Mouse (Mus musculus) intestine, embryonic 14.5 days (tissue): ENCODE measurements around the gene Ifna4. TPM values are rescaled to one million over a fixed set of nuclear protein-coding genes. Genes with fewer than 3 reads are reported as not detected.
A peak's percentile ranks its signal among the peaks of the same experiment; 100 is the strongest.

ENCODE experiments used
- ATAC-seq: fragments of 200-750 bp; cut with Nextera tagmentation; replicated peaks from 2 replicates; pipeline ENCODE4 v1.8.0; 2017; ENCODE audit warnings: low read depth, moderate number of reproducible peaks, moderate TSS enrichment, moderate library complexity; ENCODE audit not compliant: low FRiP score, low TSS enrichment
- DNase-seq: peaks from one replicate; pipeline ENCODE4 v3.0.0-alpha.2; 2018; ENCODE audit warnings: low spot score
- H3K27ac ChIP-seq: fragments of 300-500 bp; sonication (generic); 2 replicates; pipeline ENCODE4 v1.5.1; 2014; ENCODE audit warnings: low read depth, mild to moderate bottlenecking, control low read depth
- H3K27me3 ChIP-seq: fragments of 300-500 bp; sonication (generic); replicated peaks from 2 replicates; pipeline ENCODE4 v1.6.1; 2014; ENCODE audit warnings: low read length, control low read depth; ENCODE audit not compliant: control insufficient read depth, insufficient read depth
- H3K36me3 ChIP-seq: fragments of 300-500 bp; sonication (generic); 2 replicates; pipeline ENCODE4 v1.6.1; 2014; ENCODE audit warnings: low read length, control low read depth; ENCODE audit not compliant: control insufficient read depth, insufficient read depth
- H3K4me1 ChIP-seq: fragments of 300-500 bp; sonication (generic); replicated peaks from 2 replicates; pipeline ENCODE4 v1.6.1; 2014; ENCODE audit warnings: low read length, control low read depth, mixed read lengths; ENCODE audit not compliant: control insufficient read depth, insufficient read depth
- H3K4me2 ChIP-seq: fragments of 300-500 bp; sonication (generic); 2 replicates; pipeline ENCODE4 v1.6.1; 2014; ENCODE audit warnings: low read length
- H3K4me3 ChIP-seq: fragments of 300-500 bp; sonication (generic); 2 replicates; pipeline ENCODE4 v1.5.1; 2014; ENCODE audit warnings: low read depth, low read length, control low read depth, mixed read lengths
- H3K9ac ChIP-seq: fragments of 300-500 bp; sonication (generic); 2 replicates; pipeline ENCODE4 v1.6.1; 2014; ENCODE audit warnings: mild to moderate bottlenecking, low read length
- H3K9me3 ChIP-seq: fragments of 300-500 bp; sonication (generic); 2 replicates; pipeline ENCODE4 v1.6.1; 2016; ENCODE audit warnings: low read length, control low read depth; ENCODE audit not compliant: control insufficient read depth
- WGBS: fragments of 180-500 bp; shearing (Covaris S2); extraction: QIAGEN DNeasy Blood & Tissue Kit; methylation state at CpG from one replicate; pipeline ENCODE4 v1.1.7; 2014; 5-methylcytosine and 5-hydroxymethylcytosine counted together
- polyA plus RNA-seq: library from polyadenylated mRNA; unstranded; fragments of >200 nt; fragmentation: Nextera tagmentation; extraction: Ambion mirVana; gene quantifications from 2 replicates; pipeline ENCODE4 v1.2.1, GENCODE M21; 2014

Ifna4 gene
- polyA plus RNA-seq, 1 experiment from 2014 or later = not detected

DNA sequence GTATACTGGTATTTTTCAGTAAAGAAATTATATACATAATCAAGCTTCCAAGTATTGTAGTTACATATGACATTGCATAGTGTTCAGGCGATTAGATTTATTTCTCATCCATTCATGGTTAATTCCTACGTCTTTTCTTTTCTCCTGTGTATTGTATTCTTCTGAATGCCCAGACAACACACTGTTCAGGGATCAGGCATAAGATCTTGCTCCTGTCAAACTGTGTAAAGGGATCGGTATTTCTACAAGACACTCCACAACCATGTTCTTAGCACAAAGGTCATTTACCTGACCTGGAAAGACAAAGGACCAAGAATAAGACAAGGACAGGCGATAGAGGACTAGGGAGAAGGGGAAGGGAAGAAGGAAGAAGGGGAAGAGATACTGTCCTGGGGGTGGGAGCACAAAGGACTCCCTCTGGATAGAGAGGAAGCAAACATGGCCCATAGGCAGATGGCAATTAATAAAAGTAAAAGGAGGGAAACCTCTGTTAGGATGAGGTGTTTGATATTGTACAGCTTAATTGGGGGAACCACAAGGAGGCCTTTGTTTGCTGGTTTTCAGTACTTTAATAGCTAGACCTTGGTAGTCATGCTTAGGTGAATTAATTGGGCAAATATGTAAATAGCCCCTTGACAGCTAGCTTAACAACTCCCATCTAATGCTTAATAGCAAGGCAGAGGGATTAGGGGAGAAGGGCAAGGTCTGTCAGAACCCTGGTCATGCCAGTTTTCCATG, 9.5 kb downstream of the Ifna4 start:
- no peak for DNase-seq
- no peaks in the 10 kb centered on the region for H3K4me1 ChIP-seq
- H3K36me3 ChIP-seq = no peaks in the 10 kb centered on the region
- H3K9me3 ChIP-seq = no peaks in the 10 kb centered on the region
- no peak overlapping the region for H3K9ac ChIP-seq
- 75% methylated on average over 4 of the region's 4 CpGs for WGBS
- no peak overlapping the region for H3K4me2 ChIP-seq
- H3K4me3 ChIP-seq = no peak overlapping the region
- ATAC-seq = no peak
- no peaks in the 10 kb centered on the region for H3K27me3 ChIP-seq
- no peak overlapping the region for H3K27ac ChIP-seq

GRCm38 (mm10) chr4:88859214-88859613, 17.6 kb downstream of the Ifna4 start:
- H3K4me3 ChIP-seq = no peak overlapping the region
- H3K4me2 ChIP-seq = no peak overlapping the region
- ATAC-seq = no peak
- no peak overlapping the region for H3K9ac ChIP-seq
- DNase-seq = no peak
- no peaks in the 10 kb centered on the region for H3K36me3 ChIP-seq
- H3K27me3 ChIP-seq = no peaks in the 10 kb centered on the region
- H3K9me3 ChIP-seq = no peaks in the 10 kb centered on the region
- H3K27ac ChIP-seq = no peak overlapping the region
- no peaks in the 10 kb centered on the region; the same call in 1 of the 2 replicates for H3K4me1 ChIP-seq

- Histone ChIP-seq H3K4me2 (no peak overlapping the region), H3K4me1 (no peaks in the 10 kb centered on the region; the same call in 1 of the 2 replicates), H3K27ac (no peak overlapping the region), H3K9ac (no peak overlapping the region), H3K9me3 (no peaks in the 10 kb centered on the region), H3K36me3 (no peaks in the 10 kb centered on the region), H3K27me3 (0 out of 2 replicates have a peak, but pooled peaks cover 4% of the 10 kb centered on the region), H3K4me3 (no peak overlapping the region)
- DNase-seq = no peak
- no peak for ATAC-seq
- 9% methylated on average over 7 of the region's 7 CpGs for WGBS
These were observed 21.6 kb downstream of the Ifna4 start for GRCm38 (mm10) chr4:88863309-88863708.

DNA sequence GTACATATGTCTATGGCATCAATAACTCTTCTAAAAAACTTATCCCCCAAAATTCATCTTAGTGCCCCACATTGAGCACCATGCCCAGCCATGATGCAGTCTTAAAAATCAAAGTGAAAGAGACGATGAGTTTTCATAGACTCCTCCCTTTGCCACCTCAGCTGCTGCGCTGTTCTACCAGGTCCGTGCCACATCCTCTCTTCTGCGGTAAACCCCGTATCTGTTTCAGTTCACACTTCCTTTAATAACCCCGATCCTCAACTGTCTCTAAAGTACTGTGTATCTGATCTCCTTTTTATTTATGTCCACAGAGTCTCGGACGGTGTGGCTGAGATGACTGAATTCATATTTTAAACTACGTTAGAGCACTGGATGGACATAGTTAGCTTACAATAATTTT, 22.9 kb downstream of the Ifna4 start:
- Histone ChIP-seq H3K4me3 (no peak overlapping the region), H3K9me3 (no peaks in the 10 kb centered on the region), H3K27ac (no peak overlapping the region), H3K9ac (no peak overlapping the region), H3K27me3 (0 out of 2 replicates have a peak, but pooled peaks cover 4% of the 10 kb centered on the region), H3K36me3 (no peaks in the 10 kb centered on the region), H3K4me2 (no peak overlapping the region), H3K4me1 (no peaks in the 10 kb centered on the region; the same call in 1 of the 2 replicates)
- ATAC-seq = no peak
- DNase-seq = no peak
- 61% methylated on average over 9 of the region's 9 CpGs for WGBS

DNA sequence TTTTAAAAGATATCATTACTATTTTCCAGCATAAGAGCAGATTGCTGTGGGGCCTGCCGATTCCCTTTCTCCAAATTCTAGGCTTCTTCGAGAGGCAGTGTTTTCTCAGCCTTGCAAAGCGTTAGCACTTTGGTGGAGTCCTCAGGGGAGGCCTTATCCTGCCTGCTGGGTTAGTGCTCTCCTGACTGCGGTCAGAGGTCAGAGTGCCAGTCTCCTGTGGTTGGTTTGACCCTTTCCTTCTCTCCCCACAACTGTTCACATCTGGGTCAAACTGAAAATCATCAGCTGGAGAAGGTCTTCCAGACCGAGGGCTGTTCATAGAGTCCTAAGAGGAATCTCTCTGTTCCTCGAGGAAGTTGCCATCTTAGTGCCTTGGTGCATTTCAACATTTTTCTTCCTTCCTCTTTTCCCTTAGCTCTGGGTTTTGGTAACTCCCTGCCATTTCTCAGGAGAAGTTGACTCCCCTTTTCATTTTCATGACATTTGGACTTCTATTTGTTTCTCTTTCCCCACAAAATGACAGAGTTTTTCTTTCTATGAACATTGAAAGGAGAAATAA, 23.4 kb downstream of the Ifna4 start:
- 0 out of 2 replicates have a peak, but pooled peaks cover 4% of the 10 kb centered on the region for H3K27me3 ChIP-seq
- 54% methylated on average over 6 of the region's 6 CpGs for WGBS
- no peak overlapping the region for H3K27ac ChIP-seq
- no peaks in the 10 kb centered on the region; the same call in 1 of the 2 replicates for H3K4me1 ChIP-seq
- H3K36me3 ChIP-seq = no peaks in the 10 kb centered on the region
- DNase-seq = no peak
- no peak overlapping the region for H3K9ac ChIP-seq
- no peak overlapping the region for H3K4me2 ChIP-seq
- no peaks in the 10 kb centered on the region for H3K9me3 ChIP-seq
- no peak for ATAC-seq
- no peak overlapping the region for H3K4me3 ChIP-seq

DNA sequence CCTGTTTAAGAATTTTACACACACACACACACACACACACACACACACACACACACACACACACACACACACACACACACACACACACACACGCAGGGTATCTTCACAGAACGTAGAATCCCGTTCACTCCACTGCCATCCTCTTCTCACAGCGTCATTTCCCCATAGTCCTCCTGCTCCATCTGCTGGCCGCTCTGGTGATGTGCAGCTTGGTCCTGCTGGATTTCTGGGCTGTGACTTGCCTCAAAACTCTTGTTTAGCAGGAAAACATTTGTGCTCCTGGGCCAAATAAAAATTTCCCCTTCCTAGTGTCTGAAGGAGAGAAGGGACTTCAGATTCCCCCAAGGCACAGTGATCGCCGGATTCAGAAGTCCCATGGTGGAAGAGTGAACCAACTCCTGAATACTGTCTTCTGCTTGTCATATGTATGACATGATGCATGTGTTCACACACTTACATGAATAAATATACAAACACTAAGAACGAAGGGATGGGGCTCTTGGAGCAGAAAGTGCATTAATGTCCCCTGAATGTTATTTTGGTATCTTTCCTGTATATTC, 25.8 kb downstream of the Ifna4 start:
- WGBS = 0% methylated on average over 8 of the region's 8 CpGs
- H3K4me1 ChIP-seq = no peaks in the 10 kb centered on the region; the same call in 1 of the 2 replicates
- H3K9ac ChIP-seq = no peak overlapping the region; the same call in 1 of the 2 replicates
- 0 out of 2 replicates have a peak, but pooled peaks cover 4% of the 10 kb centered on the region for H3K27me3 ChIP-seq
- H3K4me3 ChIP-seq = peak overlapping the region; percentile 56
- no peak overlapping the region for H3K27ac ChIP-seq
- no peaks in the 10 kb centered on the region for H3K9me3 ChIP-seq
- H3K36me3 ChIP-seq = no peaks in the 10 kb centered on the region
- DNase-seq (peak; percentile 94), ATAC-seq (peak; percentile 71; the same call in 1 of the 2 replicates)
- peak overlapping the region; percentile 91 for H3K4me2 ChIP-seq

DNA sequence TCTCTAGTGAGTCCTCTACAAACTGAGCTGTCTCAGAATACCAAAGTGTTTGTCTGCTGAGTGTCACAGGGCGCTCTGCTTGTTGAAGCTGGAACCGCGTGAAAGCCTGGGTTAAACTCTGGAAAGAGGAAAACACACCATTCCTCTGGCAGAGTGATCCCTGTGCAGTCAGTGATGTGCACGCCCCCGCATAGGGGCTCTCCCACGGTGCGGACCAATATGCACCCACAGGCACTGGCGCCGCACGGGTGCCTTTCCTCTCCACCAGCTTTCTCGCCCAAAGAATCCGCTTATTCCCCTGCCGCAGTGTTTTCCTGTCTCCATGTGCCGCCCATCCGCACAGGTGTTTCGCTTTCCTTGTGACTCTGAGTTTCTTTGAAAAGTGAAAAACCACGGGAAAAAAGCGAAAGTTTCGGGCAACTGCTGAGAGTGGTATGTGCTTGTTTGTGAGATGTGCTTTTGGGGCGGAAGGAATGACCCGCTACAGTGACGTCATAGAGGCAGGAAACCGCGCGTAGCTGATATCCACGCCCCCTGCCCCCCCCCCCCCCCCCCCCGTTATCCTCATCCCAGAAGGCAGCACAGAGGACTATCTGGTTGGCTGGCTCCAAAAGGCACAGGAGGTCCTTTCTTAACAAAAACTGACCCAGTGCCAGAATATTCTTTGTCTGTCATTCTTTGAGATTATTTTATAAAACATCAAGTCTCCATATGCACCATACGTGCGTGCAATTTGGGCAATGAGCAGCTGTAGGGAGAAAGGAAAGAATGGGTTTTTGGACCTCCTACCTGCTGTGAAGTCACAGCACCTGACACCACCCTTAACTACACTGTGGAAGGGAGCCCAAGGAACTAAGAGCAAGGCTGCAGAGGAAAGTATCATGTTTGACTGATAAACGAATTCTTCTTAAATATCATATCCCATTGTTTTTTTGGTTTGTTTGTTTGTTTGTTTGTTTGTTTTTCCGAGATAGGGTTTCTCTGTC, 26.6 kb downstream of the Ifna4 start:
- Histone ChIP-seq H3K27ac (no peak overlapping the region), H3K4me2 (peak overlapping the region; percentile 91), H3K4me1 (no peaks in the 10 kb centered on the region), H3K9ac (peak overlapping the region; percentile 46), H3K9me3 (no peaks in the 10 kb centered on the region), H3K36me3 (no peaks in the 10 kb centered on the region), H3K27me3 (0 out of 2 replicates have a peak, but pooled peaks cover 4% of the 10 kb centered on the region), H3K4me3 (peak overlapping the region; percentile 56)
- ATAC-seq (peak; percentile 81), DNase-seq (peak; percentile 78)
- whole genome bisulfite sequencing = 7% methylated on average over 31 of the region's 31 CpGs

DNA sequence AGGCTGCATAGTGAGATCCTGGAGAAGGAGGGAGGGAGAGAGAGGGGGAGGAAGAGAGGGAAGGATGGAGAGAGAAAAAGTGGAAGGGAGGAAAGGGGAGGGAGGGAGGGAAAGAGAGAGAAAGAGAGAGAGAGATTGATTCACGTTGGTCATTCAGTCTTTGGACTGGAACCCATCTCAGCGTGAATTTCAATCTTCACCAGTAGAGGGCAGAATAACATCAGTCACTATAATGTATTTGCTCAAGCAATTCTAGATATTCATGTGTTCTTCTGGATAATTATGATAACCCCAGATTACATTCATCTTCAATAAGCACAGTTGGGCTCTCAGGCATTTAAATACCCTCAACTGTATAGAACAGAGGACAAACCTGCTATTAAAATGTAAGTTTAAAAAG, 31.0 kb downstream of the Ifna4 start:
- no peaks in the 10 kb centered on the region for H3K9me3 ChIP-seq
- ATAC-seq = no peak

More for the DNA sequence above, 31.0 kb downstream of the Ifna4 start:
- H3K9ac ChIP-seq = no peak overlapping the region
- no peak overlapping the region for H3K27ac ChIP-seq
- no peak overlapping the region for H3K4me3 ChIP-seq
- DNase-seq = no peak
- no peaks in the 10 kb centered on the region for H3K4me1 ChIP-seq
- H3K27me3 ChIP-seq = no peaks in the 10 kb centered on the region
- WGBS = 0% methylated on average over 2 of the region's 2 CpGs
- H3K4me2 ChIP-seq = no peak overlapping the region
- no peaks in the 10 kb centered on the region for H3K36me3 ChIP-seq
